Mouse (Mus musculus) myocyte (in vitro differentiated cells): Measurements from ENCODE around the gene Irak2.

Source experiments
- CEBPB ChIP-seq: IDR thresholded peaks from 2 replicates; pipeline ENCODE4 v1.6.1; 2011; ENCODE audit warnings: mild to moderate bottlenecking, moderate library complexity; ENCODE audit not compliant: poor library complexity, insufficient read depth, severe bottlenecking
- E2F4 ChIP-seq: IDR thresholded peaks from one replicate; pipeline ENCODE4 v1.6.1; 2011; ENCODE audit warnings: mild to moderate bottlenecking, control low read depth, moderate library complexity; ENCODE audit not compliant: insufficient read depth
- MAX ChIP-seq: IDR thresholded peaks from one replicate; pipeline ENCODE4 v1.6.1; 2011; ENCODE audit warnings: low read depth, mild to moderate bottlenecking, control low read depth
- MYOD1 ChIP-seq, 3 experiments: IDR thresholded peaks; one replicate each; pipeline ENCODE4 v1.6.1; 2011; ENCODE audit warnings: control low read depth in 2 of 3, low read depth in 2 of 3, mild to moderate bottlenecking in 2 of 3, moderate library complexity in 1 of 3; ENCODE audit not compliant: insufficient read length in 2 of 3, control insufficient read depth in 1 of 3
- MYOG ChIP-seq, 3 experiments: IDR thresholded peaks; one replicate each; pipeline ENCODE4 v1.6.1; 2011; ENCODE audit warnings: control low read depth in 2 of 3, low read depth in 2 of 3, mild to moderate bottlenecking in 2 of 3; ENCODE audit not compliant: insufficient read length in 2 of 3, control insufficient read depth in 1 of 3, insufficient read depth in 1 of 3
- POLR2A ChIP-seq: IDR thresholded peaks from one replicate; pipeline ENCODE4 v1.6.1; 2011; ENCODE audit warnings: low read depth, mild to moderate bottlenecking, control low read depth, moderate library complexity; ENCODE audit not compliant: insufficient read length
- POLR2AphosphoS2 ChIP-seq: IDR thresholded peaks from one replicate; pipeline ENCODE4 v1.6.1; 2011; ENCODE audit warnings: low read depth, control low read depth; ENCODE audit not compliant: insufficient read length
- SRF ChIP-seq: IDR thresholded peaks from one replicate; pipeline ENCODE4 v1.6.1; 2011; ENCODE audit warnings: low read depth; ENCODE audit not compliant: control insufficient read depth, insufficient read length
- TCF12 ChIP-seq: IDR thresholded peaks from one replicate; pipeline ENCODE4 v1.6.1; 2011; ENCODE audit warnings: mild to moderate bottlenecking, control low read depth; ENCODE audit not compliant: poor library complexity, insufficient read depth, severe bottlenecking
- TCF3 ChIP-seq: IDR thresholded peaks from one replicate; pipeline ENCODE4 v1.6.1; 2011; ENCODE audit warnings: low read depth, control low read depth; ENCODE audit not compliant: insufficient read length
- USF1 ChIP-seq: IDR thresholded peaks from one replicate; pipeline ENCODE4 v1.6.1; 2011; ENCODE audit warnings: low read depth, mild to moderate bottlenecking, control low read depth, moderate library complexity

DNA sequence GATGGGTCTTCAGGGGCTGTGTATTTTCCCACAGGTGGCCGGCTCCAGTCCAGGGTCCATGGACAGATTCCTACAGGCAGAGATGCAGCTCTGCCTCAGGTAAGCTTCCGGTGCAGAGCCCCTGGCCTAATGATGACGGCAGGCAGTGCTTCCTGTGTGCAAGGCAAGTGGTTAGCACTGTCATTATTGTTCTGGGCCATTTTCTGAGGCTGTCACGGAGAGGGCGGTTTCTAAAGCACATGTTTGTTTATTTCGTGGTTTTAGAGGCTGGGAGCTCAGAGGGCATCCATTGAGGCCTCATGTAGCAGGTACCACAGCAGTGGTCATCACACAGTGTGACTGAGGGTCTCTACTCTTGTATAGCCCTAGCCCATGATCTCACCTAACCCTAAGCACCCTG lies 34.7 kb downstream of the Irak2 start:
- TF ChIP-seq MAX (no peak), POLR2AphosphoS2 (no peak), USF1 (no peak), POLR2A (no peak), TCF12 (no peak), TCF3 (no peak), MYOG (IDR thresholded peaks at IDR 0.05; ENCODE audit: control insufficient read depth in 1 of 3, insufficient read depth in 1 of 3, insufficient read length in 2 of 3, low read depth in 2 of 3) (no peak), MYOD1 (IDR thresholded peaks at IDR 0.05; ENCODE audit: control insufficient read depth in 1 of 3, insufficient read length in 2 of 3, low read depth in 2 of 3) (no peak), CEBPB (no peak), E2F4 (no peak), SRF (no peak)
